Mouse (Mus musculus) limb, embryonic 15.5 days (tissue): ENCODE data around the gene Ak9. TPM values are rescaled to one million over a fixed set of nuclear protein-coding genes. Genes with fewer than 3 reads are reported as not detected.
A peak's percentile ranks its signal among the peaks of the same experiment; 100 is the strongest.

Experiments
- ATAC-seq: fragments of 200-750 bp; cut with Nextera tagmentation; 2 replicates; pipeline ENCODE4 v1.8.0; 2017; ENCODE audit warnings: low read depth, moderate TSS enrichment; ENCODE audit not compliant: insufficient number of reproducible peaks, low FRiP score, low TSS enrichment
- H3K27ac ChIP-seq: fragments of 300-500 bp; sonication (generic); 2 replicates; pipeline ENCODE4 v1.5.1; 2015; ENCODE audit warnings: moderate library complexity, mild to moderate bottlenecking, inconsistent platforms
- H3K27me3 ChIP-seq: fragments of 300-500 bp; sonication (generic); 2 replicates; pipeline ENCODE4 v1.6.1; 2015; ENCODE audit warnings: inconsistent platforms
- H3K36me3 ChIP-seq: fragments of 300-500 bp; sonication (generic); 2 replicates; pipeline ENCODE4 v1.6.1; 2015; ENCODE audit warnings: inconsistent platforms
- H3K4me1 ChIP-seq: fragments of 300-500 bp; sonication (generic); 2 replicates; pipeline ENCODE4 v1.6.1; 2015; ENCODE audit warnings: inconsistent platforms
- H3K4me2 ChIP-seq: fragments of 300-500 bp; sonication (generic); 2 replicates; pipeline ENCODE4 v1.6.1; 2015; ENCODE audit warnings: mild to moderate bottlenecking, inconsistent platforms
- H3K4me3 ChIP-seq: fragments of 300-500 bp; sonication (generic); 2 replicates; pipeline ENCODE4 v1.5.1; 2015; ENCODE audit warnings: mild to moderate bottlenecking, inconsistent platforms
- H3K9ac ChIP-seq: fragments of 300-500 bp; sonication (generic); 2 replicates; pipeline ENCODE4 v1.6.1; 2015; ENCODE audit warnings: inconsistent platforms
- H3K9me3 ChIP-seq: fragments of 300-500 bp; sonication (generic); 2 replicates; pipeline ENCODE4 v1.6.1; 2016; ENCODE audit warnings: inconsistent platforms
- WGBS: fragments of 180-500 bp; shearing (Covaris S2); methylation state at CpG from one replicate; pipeline ENCODE4 v1.1.7; 2015; 5-methylcytosine and 5-hydroxymethylcytosine counted together
- polyA plus RNA-seq: library from polyadenylated mRNA; unstranded; fragments of >200 nt; fragmentation: Nextera tagmentation; extraction: Ambion mirVana; gene quantifications from 2 replicates; pipeline ENCODE4 v1.2.1, GENCODE M21; 2015

Gene Ak9
- polyA plus RNA-seq, result not detected in 2 replicates

DNA sequence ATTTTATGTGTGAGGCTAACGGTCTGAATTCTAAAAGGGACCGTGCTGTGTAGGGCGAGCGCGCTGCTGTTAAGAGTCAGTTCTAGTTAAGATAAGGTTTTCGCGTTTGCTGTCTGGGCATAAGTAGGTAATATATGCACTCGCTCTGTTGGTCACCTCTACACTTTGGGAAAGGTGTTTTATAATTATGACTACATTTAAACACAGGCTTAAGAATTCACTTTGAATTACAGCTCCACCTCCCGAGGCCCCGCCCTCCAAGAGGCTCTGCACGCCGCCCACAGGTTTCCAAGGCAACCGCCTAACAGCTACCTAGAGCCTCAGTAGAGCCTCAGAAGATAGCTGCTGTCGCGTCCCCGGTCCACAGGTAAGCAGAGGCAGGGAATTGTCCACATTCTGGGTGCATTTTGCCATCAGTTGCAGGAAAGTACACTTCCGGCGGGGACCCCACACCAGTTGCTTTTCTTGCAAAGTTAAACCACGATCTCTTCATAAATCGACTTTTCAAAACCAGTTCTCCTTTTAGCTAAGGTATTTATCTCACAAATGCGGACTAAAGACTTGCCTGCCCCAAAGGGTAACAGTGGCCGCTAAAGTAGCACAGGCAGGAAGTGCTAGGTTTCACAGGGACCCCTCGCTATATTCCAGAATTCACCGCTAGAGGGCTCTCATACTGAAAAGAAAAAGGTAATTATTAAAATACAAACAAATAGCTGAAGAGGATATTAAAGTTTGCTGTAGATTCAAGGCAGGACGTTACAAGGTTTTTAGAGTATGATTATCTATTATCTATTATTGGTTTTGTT is at the start of gene Ak9:
TSS of gene Ak9 (plus strand) at position 342 of the 806 bp plus-strand sequence.
- WGBS, result under 1% methylated on average over 25 of the region's 25 CpGs
- Histone ChIP-seq H3K9me3 (no peaks in the 10 kb centered on the region), H3K9ac (peak within 1 kb of the TSS; percentile 60), H3K27me3 (no peaks in the 10 kb centered on the region), H3K4me3 (peak within 1 kb of the TSS; percentile 89), H3K27ac (peak within 1 kb of the TSS; percentile 59), H3K4me2 (peak within 1 kb of the TSS; percentile 73), H3K4me1 (peaks cover 2% of the 10 kb centered on the region), H3K36me3 (no peaks in the 10 kb centered on the region)
- peak; percentile 75 for ATAC-seq

DNA sequence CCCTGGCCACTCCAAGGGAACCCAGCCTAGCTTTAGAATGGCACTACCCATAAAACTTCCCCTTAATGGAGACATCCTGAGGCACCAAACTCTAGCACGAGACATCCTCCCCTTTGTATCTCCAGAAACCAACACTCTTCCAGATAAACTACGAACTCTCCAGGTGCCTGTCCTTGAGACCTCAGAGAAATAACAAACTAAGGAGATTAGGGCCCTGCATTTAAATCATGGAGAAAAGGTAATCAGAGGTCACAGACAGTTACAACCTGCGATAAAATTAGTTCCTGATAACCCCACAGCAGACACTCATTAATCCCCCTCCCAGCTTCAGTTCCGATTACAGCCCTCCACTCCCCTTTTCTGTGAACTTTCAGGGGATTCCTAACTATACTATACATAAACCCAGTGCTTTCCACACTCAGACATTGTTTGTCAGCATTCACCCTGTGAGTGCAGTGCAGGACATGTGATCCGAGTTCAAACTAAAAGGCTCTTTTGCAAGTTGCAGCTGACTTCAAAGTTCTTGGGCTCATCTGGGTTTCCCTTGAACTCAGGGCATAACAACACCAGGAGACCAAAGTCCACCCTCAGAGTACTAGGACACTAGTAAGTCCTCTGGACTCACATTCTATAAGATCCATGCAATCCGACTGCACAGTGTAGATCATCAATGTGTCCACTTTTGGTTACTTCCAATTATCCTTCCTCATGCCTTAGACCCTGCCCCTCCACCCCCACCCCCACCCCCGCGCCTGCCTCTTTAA is 43.4 kb upstream of the Ak9 start:
- H3K4me1 ChIP-seq, result no peaks in the 10 kb centered on the region
- no peak overlapping the region for H3K4me3 ChIP-seq
- H3K9ac ChIP-seq, result no peak overlapping the region
- H3K9me3 ChIP-seq, result no peaks in the 10 kb centered on the region
- no peak for ATAC-seq
- H3K27me3 ChIP-seq, result no peaks in the 10 kb centered on the region
- H3K4me2 ChIP-seq, result no peak overlapping the region
- no peak overlapping the region for H3K27ac ChIP-seq
- WGBS, result 37% methylated on average over 8 of the region's 8 CpGs
- H3K36me3 ChIP-seq, result peaks cover 20% of the 10 kb centered on the region

DNA sequence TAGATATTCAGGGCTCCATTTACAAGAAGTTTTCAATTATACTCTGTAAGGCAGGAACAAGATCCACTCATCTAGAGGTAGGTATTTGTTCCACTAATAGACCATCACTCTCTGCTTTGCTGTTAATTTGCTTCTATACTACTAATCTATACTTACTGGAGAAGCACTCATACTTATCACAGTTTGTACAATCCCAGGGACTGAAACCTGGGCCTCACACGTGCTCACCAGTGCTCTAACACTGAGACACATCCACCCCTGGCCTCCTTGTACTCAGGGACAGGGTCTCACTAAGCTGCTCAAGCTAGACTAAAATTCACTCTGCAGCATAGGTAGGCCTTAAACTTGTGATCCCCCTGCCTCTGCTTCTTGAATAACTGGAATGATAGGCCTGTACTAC is 42.6 kb upstream of the Ak9 start:
- H3K4me1 ChIP-seq, result no peaks in the 10 kb centered on the region
- no peak for ATAC-seq
- no peak overlapping the region for H3K4me3 ChIP-seq
- no peaks in the 10 kb centered on the region for H3K9me3 ChIP-seq
- no peak overlapping the region for H3K4me2 ChIP-seq
- no peaks in the 10 kb centered on the region for H3K27me3 ChIP-seq
- H3K9ac ChIP-seq, result no peak overlapping the region
- no peak overlapping the region for H3K27ac ChIP-seq
- WGBS, result 43% methylated on average over 1 of the region's 1 CpGs
- H3K36me3 ChIP-seq, result peaks cover 13% of the 10 kb centered on the region

DNA sequence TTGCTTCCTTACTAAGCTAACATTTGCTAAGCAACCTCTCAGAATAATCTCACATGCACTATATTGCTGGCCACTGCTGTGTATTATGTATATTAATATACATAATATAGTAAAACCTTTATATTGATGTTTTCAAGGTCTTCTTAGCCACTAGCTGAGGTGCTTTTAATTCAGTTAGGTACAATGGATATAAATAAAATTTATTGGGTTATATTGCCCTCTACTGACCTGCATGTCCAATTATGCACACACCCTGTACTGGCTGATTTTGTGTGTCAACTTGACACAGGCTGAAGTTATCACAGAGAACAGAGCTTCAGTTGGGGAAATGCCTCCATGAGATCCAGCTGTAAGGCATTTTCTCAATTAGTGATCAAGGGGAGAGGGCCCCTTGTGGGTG is 41.9 kb upstream of the Ak9 start:
- Histone ChIP-seq H3K4me2 (no peak overlapping the region), H3K27ac (no peak overlapping the region), H3K9me3 (no peaks in the 10 kb centered on the region), H3K4me1 (no peaks in the 10 kb centered on the region), H3K4me3 (no peak overlapping the region), H3K36me3 (peaks cover 12% of the 10 kb centered on the region), H3K27me3 (no peaks in the 10 kb centered on the region), H3K9ac (no peak overlapping the region)
- no peak for ATAC-seq

DNA sequence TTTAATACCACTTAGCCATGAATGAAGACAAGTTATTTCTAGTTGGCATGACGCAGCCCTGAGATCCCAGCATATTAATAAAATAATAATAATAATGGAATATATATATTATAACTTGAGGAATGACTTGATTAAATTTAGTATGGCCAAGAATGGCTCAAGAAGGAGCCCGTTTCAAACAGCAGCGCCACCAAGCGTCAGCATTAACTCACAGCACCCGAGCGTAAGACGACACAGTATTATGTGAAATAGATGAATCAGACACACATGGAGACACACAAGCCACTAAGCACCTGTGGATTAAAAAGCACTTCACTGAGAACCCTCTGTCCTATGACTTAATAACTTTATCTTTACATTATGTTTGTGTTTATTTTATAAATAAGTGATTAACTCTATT is 31.9 kb upstream of the Ak9 start:
- Histone ChIP-seq H3K9ac (no peak overlapping the region), H3K27ac (no peak overlapping the region), H3K27me3 (no peaks in the 10 kb centered on the region), H3K4me1 (no peaks in the 10 kb centered on the region), H3K4me2 (no peak overlapping the region), H3K36me3 (peaks cover 10% of the 10 kb centered on the region; the same call in 1 of the 2 replicates), H3K4me3 (no peak overlapping the region), H3K9me3 (no peaks in the 10 kb centered on the region)
- ATAC-seq, result no peak
- WGBS, result 58% methylated on average over 7 of the region's 7 CpGs

DNA sequence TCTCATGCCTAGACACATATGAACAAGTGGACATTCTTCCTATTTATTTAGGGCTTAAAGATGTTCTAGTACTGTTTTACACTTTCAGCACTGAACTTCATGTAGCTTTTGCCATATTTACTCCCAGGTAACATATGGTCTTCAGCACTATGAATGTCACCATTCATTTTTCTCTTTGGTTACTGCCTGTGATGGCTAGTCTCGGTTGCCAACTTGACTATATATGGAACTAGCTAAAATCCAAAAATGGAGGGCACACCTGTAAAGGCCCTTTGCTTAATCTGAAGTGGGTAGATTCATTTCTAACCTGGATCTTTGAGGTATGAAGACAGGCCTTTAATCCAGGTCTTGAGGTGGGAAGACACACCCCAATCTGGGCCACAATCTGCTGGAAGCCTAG is 28.9 kb upstream of the Ak9 start:
- H3K4me1 ChIP-seq, result no peaks in the 10 kb centered on the region
- no peak overlapping the region for H3K9ac ChIP-seq
- H3K4me2 ChIP-seq, result no peak overlapping the region
- no peaks in the 10 kb centered on the region for H3K9me3 ChIP-seq
- H3K27me3 ChIP-seq, result no peaks in the 10 kb centered on the region
- no peak overlapping the region for H3K27ac ChIP-seq
- no peak overlapping the region for H3K4me3 ChIP-seq
- H3K36me3 ChIP-seq, result no peaks in the 10 kb centered on the region
- 86% methylated on average over 1 of the region's 1 CpGs for WGBS
- no peak for ATAC-seq

DNA sequence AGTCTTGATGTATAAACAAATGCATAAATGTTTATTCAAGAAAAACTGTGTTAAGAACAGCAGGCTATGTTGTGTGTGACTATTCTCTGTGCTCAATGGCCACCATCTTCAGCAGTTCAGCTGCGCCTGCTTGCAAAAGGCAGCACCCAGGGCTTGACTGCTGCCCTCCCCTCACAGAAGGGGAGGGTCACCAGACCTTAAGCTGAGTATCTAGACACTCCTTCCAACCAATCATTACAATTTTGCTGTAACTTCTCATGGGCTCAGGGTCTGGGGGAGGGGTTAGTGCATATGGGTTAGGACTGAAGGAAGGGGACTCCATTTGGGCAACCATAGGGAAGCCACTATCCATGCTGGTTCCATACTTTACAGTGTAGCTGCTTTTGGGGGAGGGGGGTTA is 25.0 kb upstream of the Ak9 start:
- no peaks in the 10 kb centered on the region; the same call in 1 of the 2 replicates for H3K36me3 ChIP-seq
- no peak for ATAC-seq
- no peak overlapping the region for H3K4me3 ChIP-seq
- no peak overlapping the region for H3K4me2 ChIP-seq
- no peak overlapping the region for H3K27ac ChIP-seq
- H3K4me1 ChIP-seq, result no peaks in the 10 kb centered on the region
- no peaks in the 10 kb centered on the region for H3K27me3 ChIP-seq
- 85% methylated on average over 1 of the region's 1 CpGs for WGBS
- H3K9ac ChIP-seq, result no peak overlapping the region
- H3K9me3 ChIP-seq, result no peaks in the 10 kb centered on the region

DNA sequence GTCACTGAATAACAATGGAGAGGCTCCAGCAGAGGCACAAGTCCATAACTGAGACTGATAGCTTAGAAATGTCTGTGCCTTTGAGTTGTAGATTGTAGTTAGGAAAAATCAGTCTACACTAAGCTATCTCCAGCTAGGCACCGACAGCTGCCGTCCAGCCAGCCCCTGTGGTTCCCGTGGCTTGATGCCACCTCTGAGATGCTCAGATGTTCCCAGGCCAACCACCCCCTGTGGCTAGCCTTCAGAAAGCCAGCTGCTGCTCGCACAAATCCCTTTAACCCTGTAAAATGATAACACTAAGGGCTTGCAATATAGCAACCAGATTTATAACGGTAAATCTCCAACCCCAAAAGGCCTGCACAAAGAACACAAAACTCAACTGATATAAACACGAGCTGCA is 23.6 kb upstream of the Ak9 start:
- no peaks in the 10 kb centered on the region for H3K4me1 ChIP-seq
- H3K9me3 ChIP-seq, result no peaks in the 10 kb centered on the region
- WGBS, result 63% methylated on average over 6 of the region's 6 CpGs
- H3K9ac ChIP-seq, result no peak overlapping the region
- no peaks in the 10 kb centered on the region for H3K27me3 ChIP-seq
- no peak overlapping the region for H3K4me3 ChIP-seq
- H3K4me2 ChIP-seq, result no peak overlapping the region
- no peak overlapping the region for H3K27ac ChIP-seq
- H3K36me3 ChIP-seq, result no peaks in the 10 kb centered on the region; the same call in 1 of the 2 replicates
- no peak for ATAC-seq

DNA sequence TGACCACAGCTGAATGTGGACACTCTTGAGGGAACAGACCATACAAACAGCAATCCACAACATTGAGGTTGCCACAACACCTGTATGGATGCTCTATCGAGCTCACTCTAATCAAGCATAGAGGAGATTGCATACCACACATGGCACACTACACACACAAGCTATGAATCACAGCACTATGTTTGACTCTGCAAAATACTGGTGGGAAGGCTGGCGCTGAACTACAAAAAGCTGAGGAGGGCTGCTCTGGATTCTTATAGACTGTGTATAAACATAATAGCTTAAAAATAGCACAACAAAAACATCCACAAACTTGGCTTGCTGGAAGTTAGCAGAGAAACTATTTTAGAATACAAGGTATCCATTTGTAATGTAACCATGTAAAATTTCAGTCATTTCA is 23.0 kb upstream of the Ak9 start:
- no peaks in the 10 kb centered on the region for H3K9me3 ChIP-seq
- H3K9ac ChIP-seq, result no peak overlapping the region
- H3K36me3 ChIP-seq, result no peaks in the 10 kb centered on the region; the same call in 1 of the 2 replicates
- no peaks in the 10 kb centered on the region for H3K27me3 ChIP-seq
- H3K4me3 ChIP-seq, result no peak overlapping the region
- no peak overlapping the region for H3K4me2 ChIP-seq
- no peak overlapping the region for H3K27ac ChIP-seq
- H3K4me1 ChIP-seq, result no peaks in the 10 kb centered on the region
- WGBS, result 81% methylated on average over 2 of the region's 2 CpGs
- ATAC-seq, result no peak

DNA sequence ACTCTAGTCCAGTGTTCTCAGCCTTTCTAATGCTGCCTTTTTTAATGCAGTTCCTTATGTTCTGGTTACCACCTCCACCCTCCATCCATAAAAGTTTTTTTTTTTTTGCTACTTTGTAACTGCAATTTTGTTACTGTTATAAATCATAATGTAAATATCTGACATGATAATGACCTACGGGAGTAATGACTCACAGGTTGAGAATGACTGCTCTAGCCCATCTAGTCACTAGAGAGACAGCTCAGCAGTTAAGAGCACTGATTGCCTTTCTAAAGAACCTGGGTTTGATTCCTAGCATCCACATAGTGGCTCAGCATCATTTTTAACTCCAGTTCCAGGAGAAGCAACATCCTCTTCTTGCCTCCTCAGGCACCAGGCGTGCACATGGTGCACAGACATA is 21.7 kb upstream of the Ak9 start:
- H3K9me3 ChIP-seq, result no peaks in the 10 kb centered on the region
- no peak for ATAC-seq
- WGBS, result 73% methylated on average over 2 of the region's 2 CpGs

DNA sequence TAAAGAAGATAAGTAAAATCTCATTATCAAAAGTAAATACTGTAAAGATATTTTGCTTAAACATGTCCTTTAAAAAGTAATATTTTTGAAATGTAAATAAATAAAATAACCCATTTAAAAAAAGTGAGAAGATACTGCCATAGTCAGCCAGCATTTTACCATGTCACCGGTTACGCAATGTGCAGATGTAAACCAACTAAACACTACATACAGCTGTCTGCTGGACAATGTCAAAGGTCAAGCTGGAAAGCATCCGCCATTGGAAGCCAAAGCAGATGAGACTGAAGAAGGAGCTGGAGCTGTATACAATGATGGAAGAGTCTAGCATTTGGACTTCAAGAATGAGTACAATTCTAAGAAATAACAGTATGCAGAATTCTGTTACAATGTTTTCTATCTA is 16.2 kb upstream of the Ak9 start:
- no peaks in the 10 kb centered on the region for H3K9me3 ChIP-seq
- 0 out of 2 replicates have a peak, but pooled peaks cover 7% of the 10 kb centered on the region for H3K4me1 ChIP-seq
- no peak overlapping the region for H3K4me2 ChIP-seq
- H3K4me3 ChIP-seq, result no peak overlapping the region
- 88% methylated on average over 3 of the region's 3 CpGs for WGBS
- H3K9ac ChIP-seq, result no peak overlapping the region
- no peaks in the 10 kb centered on the region for H3K27me3 ChIP-seq
- no peak overlapping the region for H3K27ac ChIP-seq
- no peaks in the 10 kb centered on the region; the same call in 1 of the 2 replicates for H3K36me3 ChIP-seq
- ATAC-seq, result no peak

More for the DNA sequence above, 21.7 kb upstream of the Ak9 start:
- H3K27ac ChIP-seq, result no peak overlapping the region
- no peak overlapping the region for H3K4me2 ChIP-seq
- no peaks in the 10 kb centered on the region; the same call in 1 of the 2 replicates for H3K36me3 ChIP-seq
- H3K4me3 ChIP-seq, result no peak overlapping the region
- H3K27me3 ChIP-seq, result no peaks in the 10 kb centered on the region
- H3K9ac ChIP-seq, result no peak overlapping the region
- H3K4me1 ChIP-seq, result no peaks in the 10 kb centered on the region

DNA sequence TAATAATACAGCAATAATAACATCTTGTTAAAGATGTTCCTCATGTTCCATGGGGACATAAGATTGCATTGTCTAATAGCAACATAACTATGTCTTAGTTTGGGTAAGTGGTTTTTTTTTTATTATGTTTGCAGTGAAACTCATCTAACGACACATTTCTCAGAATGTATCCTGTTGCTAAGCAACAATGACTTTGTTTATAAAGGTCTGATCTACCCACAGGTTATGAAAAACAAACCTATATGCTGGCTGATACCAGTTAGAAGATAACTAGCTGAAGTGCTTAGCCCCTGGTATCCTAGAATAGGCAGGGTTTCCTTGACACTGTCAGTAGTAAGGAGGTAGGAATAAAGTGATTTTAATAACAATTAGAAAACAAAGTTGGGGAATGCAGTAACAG is 15.7 kb upstream of the Ak9 start:
- H3K27me3 ChIP-seq, result no peaks in the 10 kb centered on the region
- no peak overlapping the region for H3K4me2 ChIP-seq
- H3K36me3 ChIP-seq, result no peaks in the 10 kb centered on the region; the same call in 1 of the 2 replicates
- H3K27ac ChIP-seq, result no peak overlapping the region
- no peak for ATAC-seq
- 71% methylated on average over 1 of the region's 1 CpGs for WGBS
- peaks cover 11% of the 10 kb centered on the region for H3K4me1 ChIP-seq
- no peak overlapping the region for H3K4me3 ChIP-seq
- H3K9ac ChIP-seq, result no peak overlapping the region
- H3K9me3 ChIP-seq, result no peaks in the 10 kb centered on the region
